Mouse (Mus musculus) liver, embryonic 16.5 days (tissue): ENCODE measurements around the gene 4931440F15Rik. TPM values are rescaled to one million over a fixed set of nuclear protein-coding genes. Genes with fewer than 3 reads are reported as not detected.
"Not testable (repeated sequence)": the region's sequence is repeated elsewhere in the genome, so short reads cannot be mapped to it uniquely, and the experiment has no call there.

Source experiments
- ATAC-seq: fragments of 200-750 bp; cut with Nextera tagmentation; 2 replicates; pipeline ENCODE4 v1.8.0; 2017; ENCODE audit warnings: low read depth, mild to moderate bottlenecking, moderate number of reproducible peaks, moderate library complexity
- H3K27ac ChIP-seq: fragments of 300-500 bp; sonication (generic); 2 replicates; pipeline ENCODE4 v1.5.1; 2014; ENCODE audit warnings: mild to moderate bottlenecking, low read length
- H3K27me3 ChIP-seq: fragments of 300-500 bp; sonication (generic); 2 replicates; pipeline ENCODE4 v1.6.1; 2014; ENCODE audit warnings: low read depth, low read length, mixed read lengths; ENCODE audit not compliant: control insufficient read depth, insufficient read depth
- H3K36me3 ChIP-seq: fragments of 300-500 bp; sonication (generic); 2 replicates; pipeline ENCODE4 v1.6.1; 2014; ENCODE audit warnings: mild to moderate bottlenecking; ENCODE audit not compliant: control insufficient read depth, insufficient read depth
- H3K4me1 ChIP-seq: fragments of 300-500 bp; sonication (generic); 2 replicates; pipeline ENCODE4 v1.6.1; 2014; ENCODE audit warnings: low read depth, low read length, mixed read lengths; ENCODE audit not compliant: control insufficient read depth
- H3K4me2 ChIP-seq: fragments of 300-500 bp; sonication (generic); 2 replicates; pipeline ENCODE4 v1.6.1; 2014; ENCODE audit warnings: low read depth, low read length, mixed read lengths
- H3K4me3 ChIP-seq: fragments of 300-500 bp; sonication (generic); 2 replicates; pipeline ENCODE4 v1.5.1; 2014; ENCODE audit warnings: low read depth, mild to moderate bottlenecking, low read length
- H3K9ac ChIP-seq: fragments of 300-500 bp; sonication (generic); 2 replicates; pipeline ENCODE4 v1.6.1; 2014; ENCODE audit warnings: low read depth, low read length
- H3K9me3 ChIP-seq: fragments of 300-500 bp; sonication (generic); replicated peaks from 2 replicates; pipeline ENCODE4 v1.6.1; 2016; ENCODE audit warnings: low read length; ENCODE audit not compliant: control insufficient read depth
- WGBS: fragments of 180-500 bp; shearing (Covaris S2); extraction: QIAGEN DNeasy Blood & Tissue Kit; methylation state at CpG from one replicate; pipeline ENCODE4 v1.1.7; 2014; ENCODE audit not compliant: insufficient replicate concordance; 5-methylcytosine and 5-hydroxymethylcytosine counted together
- polyA plus RNA-seq: library from polyadenylated mRNA; unstranded; fragments of >200 nt; fragmentation: Nextera tagmentation; extraction: Ambion mirVana; gene quantifications from 2 replicates; pipeline ENCODE4 v1.2.1, GENCODE M21; 2015

Gene 4931440F15Rik
- 0.14 and 0.25 TPM in 2 replicates for polyA plus RNA-seq

DNA sequence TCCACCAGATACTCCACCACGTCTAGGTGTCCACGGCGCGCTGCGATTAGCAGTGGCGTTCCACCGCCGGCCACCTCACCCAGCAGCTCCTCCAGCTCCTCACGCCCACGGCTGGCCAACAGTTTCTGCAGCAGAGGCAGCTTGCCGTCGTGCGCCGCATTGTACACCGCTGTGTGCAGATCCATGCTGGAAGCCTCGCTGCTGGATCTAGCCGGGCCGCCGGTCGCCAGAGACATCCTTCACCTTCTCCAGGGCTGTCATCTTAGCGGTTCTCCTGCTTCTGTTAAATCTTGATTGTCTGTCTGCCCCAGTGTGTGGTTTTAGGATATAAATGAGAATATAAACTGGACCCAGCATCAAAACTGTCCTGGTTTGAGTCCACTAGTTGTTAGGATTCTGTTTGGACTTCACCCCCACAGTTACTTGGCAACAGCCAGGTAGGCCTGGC lies at the start of gene 4931440F15Rik:
4931440F15Rik (minus strand) TSS at position 398 of the 448 bp plus-strand sequence.
- H3K27me3 ChIP-seq, result peaks cover 20% of the 10 kb centered on the region
- WGBS, result 30% methylated on average over 21 of the region's 21 CpGs
- H3K9me3 ChIP-seq, H3K36me3 ChIP-seq, H3K4me1 ChIP-seq, H3K9ac ChIP-seq, H3K27ac ChIP-seq, ATAC-seq, H3K4me3 ChIP-seq: not testable (repeated sequence)
- peak within 1 kb of the TSS; percentile 34 for H3K4me2 ChIP-seq

DNA sequence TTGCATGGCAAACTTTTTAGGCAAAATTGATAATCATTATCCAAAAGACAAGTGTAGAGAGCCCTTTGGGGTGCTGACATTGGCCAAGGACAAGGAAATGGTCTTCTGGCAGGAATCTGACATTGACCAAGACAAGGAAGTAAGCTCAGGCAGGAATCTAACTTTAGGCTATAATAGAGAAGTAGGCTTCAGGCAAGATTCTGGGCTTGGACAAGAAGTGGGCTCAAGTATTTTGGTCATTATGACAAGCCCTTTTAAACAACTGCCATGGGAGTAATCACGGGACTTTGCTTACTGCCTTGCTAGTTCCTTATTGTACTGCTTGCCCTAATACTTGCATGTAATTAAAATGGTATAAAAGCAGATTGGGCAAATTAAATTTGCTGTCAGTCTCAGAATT lies 49.3 kb upstream of the 4931440F15Rik start:
- not testable (repeated sequence) for H3K4me1 ChIP-seq, H3K4me2 ChIP-seq, H3K27ac ChIP-seq, H3K27me3 ChIP-seq, ATAC-seq, H3K36me3 ChIP-seq, H3K9me3 ChIP-seq, H3K9ac ChIP-seq, H3K4me3 ChIP-seq
- 53% methylated on average over 1 of the region's 1 CpGs for WGBS

- WGBS, result 65% methylated on average over 2 of the region's 2 CpGs
- no peak for ATAC-seq
- Histone ChIP-seq H3K4me3 (no peak overlapping the region), H3K36me3 (no peaks in the 10 kb centered on the region), H3K27ac (no peak overlapping the region), H3K4me1 (no peaks in the 10 kb centered on the region), H3K9ac (no peak overlapping the region), H3K27me3 (no peaks in the 10 kb centered on the region), H3K9me3 (no peaks in the 10 kb centered on the region), H3K4me2 (no peak overlapping the region)
Measured at GRCm38 (mm10) chr11:29870174-29870573, 44.7 kb upstream of the 4931440F15Rik start.

DNA sequence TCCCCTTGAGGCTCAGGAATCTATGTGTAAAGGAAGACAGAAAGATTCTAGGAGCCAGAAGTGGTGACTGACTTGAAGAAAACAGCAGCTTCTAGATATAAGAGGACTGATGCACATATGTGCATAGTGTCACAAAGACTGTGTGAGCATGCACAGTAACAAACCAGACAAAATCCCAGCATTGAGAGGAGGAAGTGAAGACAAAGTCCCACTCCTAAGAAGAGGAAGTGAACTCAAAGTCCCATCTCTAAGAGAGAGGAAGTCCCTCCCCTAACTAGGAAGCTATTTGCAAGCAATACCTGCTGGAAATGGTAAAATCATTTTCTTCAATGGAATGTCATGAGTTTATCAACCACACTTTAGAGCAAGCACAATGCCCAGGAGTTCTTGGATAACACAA lies 38.8 kb upstream of the 4931440F15Rik start:
- no peak overlapping the region for H3K4me2 ChIP-seq
- ATAC-seq, result no peak
- H3K27ac ChIP-seq, result no peak overlapping the region
- no peaks in the 10 kb centered on the region for H3K36me3 ChIP-seq
- H3K9ac ChIP-seq, result no peak overlapping the region
- H3K27me3 ChIP-seq, result no peaks in the 10 kb centered on the region
- no peaks in the 10 kb centered on the region for H3K4me1 ChIP-seq
- no peaks in the 10 kb centered on the region for H3K9me3 ChIP-seq
- no peak overlapping the region for H3K4me3 ChIP-seq

DNA sequence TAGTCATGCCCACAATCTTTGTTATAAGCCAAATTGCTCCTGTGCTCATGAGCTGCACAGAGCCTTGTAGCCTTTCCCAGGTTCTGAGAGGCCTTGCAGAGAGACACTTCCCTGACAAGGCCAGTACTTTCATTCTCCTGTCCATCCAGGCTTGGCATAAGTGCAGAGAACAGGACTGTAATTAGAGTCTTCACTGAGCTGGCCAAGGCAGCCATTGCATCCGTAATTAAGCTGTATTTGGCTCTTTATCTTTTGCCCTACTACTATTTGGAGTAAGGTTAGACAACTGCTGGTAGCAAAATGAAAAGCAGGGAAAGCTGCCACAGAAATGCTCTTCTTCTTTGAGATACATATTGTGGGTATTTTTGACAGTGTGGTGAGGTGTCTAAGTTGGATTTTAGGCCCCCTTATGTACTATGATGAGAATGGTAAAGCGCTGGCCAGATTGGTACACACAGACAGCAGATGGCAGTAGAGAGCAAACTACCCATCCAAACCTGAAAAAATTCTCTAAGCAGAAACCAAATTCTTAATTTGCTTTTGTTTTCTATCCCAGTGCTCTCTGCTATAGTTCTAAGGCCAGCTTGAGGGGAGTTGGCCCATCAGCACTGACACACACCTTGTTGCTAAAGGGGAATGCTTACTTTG lies 36.4 kb upstream of the 4931440F15Rik start:
- H3K9ac ChIP-seq, result no peak overlapping the region
- no peaks in the 10 kb centered on the region for H3K27me3 ChIP-seq
- no peaks in the 10 kb centered on the region for H3K9me3 ChIP-seq
- WGBS, result 50% methylated on average over 2 of the region's 2 CpGs
- H3K27ac ChIP-seq, result no peak overlapping the region
- no peaks in the 10 kb centered on the region for H3K4me1 ChIP-seq
- H3K4me2 ChIP-seq, result no peak overlapping the region
- H3K36me3 ChIP-seq, result no peaks in the 10 kb centered on the region
- ATAC-seq, result no peak
- H3K4me3 ChIP-seq, result no peak overlapping the region

- ATAC-seq, result no peak
- no peak overlapping the region for H3K27ac ChIP-seq
- 56% methylated on average over 2 of the region's 2 CpGs for WGBS
- H3K27me3 ChIP-seq, result no peaks in the 10 kb centered on the region
- no peaks in the 10 kb centered on the region for H3K36me3 ChIP-seq
- H3K4me3 ChIP-seq, result no peak overlapping the region
- H3K9ac ChIP-seq, result no peak overlapping the region
- H3K4me2 ChIP-seq, result no peak overlapping the region
- H3K9me3 ChIP-seq, result no peaks in the 10 kb centered on the region
- no peaks in the 10 kb centered on the region for H3K4me1 ChIP-seq
Measured at GRCm38 (mm10) chr11:29861040-29861439, 35.6 kb upstream of the 4931440F15Rik start.

DNA sequence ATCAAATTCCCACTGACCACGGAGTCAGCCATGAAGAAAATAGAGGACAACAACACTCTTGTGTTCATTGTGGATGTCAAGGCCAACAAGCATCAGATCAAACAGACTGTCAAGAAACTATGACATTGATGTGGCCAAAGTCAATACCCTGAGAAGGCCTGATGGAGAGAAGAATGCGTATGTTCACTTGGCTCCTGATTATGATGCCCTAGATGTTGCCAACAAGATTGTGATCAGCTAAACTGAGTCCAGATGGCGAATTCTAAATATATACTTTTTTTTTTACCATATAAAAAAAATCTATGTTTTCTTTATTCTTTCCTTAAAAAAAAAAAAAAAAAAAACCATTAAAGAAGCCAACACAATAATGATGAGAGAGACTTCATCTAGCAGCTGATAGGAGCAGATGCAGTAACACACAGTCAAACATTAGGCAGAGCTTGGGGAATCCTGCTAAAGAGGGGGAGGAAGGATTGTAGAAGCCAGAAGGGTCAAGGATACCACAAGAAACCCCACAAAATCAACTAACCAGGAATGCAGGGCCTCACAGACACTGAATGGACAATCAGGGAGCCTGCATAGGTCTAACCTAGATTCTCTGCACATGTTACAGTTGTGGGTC lies 15.2 kb upstream of the 4931440F15Rik start:
- no peak overlapping the region for H3K9ac ChIP-seq
- H3K27me3 ChIP-seq, result no peaks in the 10 kb centered on the region
- no peak for ATAC-seq
- no peaks in the 10 kb centered on the region for H3K4me1 ChIP-seq
- no peaks in the 10 kb centered on the region for H3K9me3 ChIP-seq
- WGBS, result 61% methylated on average over 3 of the region's 3 CpGs
- no peak overlapping the region for H3K4me2 ChIP-seq
- H3K27ac ChIP-seq, result no peak overlapping the region
- H3K4me3 ChIP-seq, result no peak overlapping the region
- no peaks in the 10 kb centered on the region for H3K36me3 ChIP-seq

- H3K4me3 ChIP-seq, result no peak overlapping the region
- ATAC-seq, result peak; percentile 59
- H3K4me2 ChIP-seq, result no peak overlapping the region
- no peaks in the 10 kb centered on the region for H3K27me3 ChIP-seq
- H3K4me1 ChIP-seq, result no peaks in the 10 kb centered on the region
- H3K9ac ChIP-seq, result no peak overlapping the region
- WGBS, result 35% methylated on average over 3 of the region's 3 CpGs
- H3K9me3 ChIP-seq, result no peaks in the 10 kb centered on the region
- H3K27ac ChIP-seq, result no peak overlapping the region
- H3K36me3 ChIP-seq, result no peaks in the 10 kb centered on the region
Measured at GRCm38 (mm10) chr11:29839781-29840180, 14.3 kb upstream of the 4931440F15Rik start.

GRCm38 (mm10) chr11:29837066-29837465 lies 11.6 kb upstream of the 4931440F15Rik start:
- Histone ChIP-seq H3K4me3 (no peak overlapping the region), H3K27me3 (no peaks in the 10 kb centered on the region), H3K4me2 (no peak overlapping the region), H3K36me3 (no peaks in the 10 kb centered on the region), H3K27ac (no peak overlapping the region), H3K9me3 (no peaks in the 10 kb centered on the region), H3K9ac (no peak overlapping the region), H3K4me1 (no peaks in the 10 kb centered on the region)
- ATAC-seq, result no peak
